ENCODE assay signal across 9 mouse cellular contexts in the genomic region with DNA sequence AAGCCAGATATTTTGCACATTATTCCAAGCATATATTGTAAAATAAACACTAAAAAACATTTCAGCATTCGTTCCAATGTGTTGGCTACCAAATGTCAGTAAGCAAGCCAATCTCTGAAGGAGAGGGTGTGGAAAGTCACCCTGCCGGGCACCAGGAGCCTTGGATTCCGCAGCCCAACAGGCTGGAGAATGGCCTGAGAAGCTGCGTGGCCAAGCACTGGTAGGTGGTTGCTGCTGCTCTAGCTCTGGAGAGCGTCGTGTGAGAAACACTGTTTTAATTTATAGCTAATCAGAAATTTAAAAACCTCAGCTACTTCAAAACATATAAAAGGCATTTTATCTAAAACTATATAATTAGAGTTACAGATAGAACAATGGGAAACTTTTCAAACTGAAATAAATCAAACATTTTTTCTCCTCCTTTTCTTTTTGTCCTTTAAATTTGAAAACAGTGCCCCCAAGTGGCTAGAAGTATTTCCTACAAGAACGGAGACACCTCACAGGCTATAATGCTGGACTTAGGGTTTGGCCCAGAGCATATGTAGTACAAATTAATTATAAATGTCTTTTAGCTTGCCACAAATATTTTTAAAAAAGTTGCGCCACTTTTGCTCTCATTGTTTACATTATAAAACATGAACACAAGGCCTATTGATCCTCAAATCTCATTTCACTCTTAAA.
A peak's percentile ranks its signal among the peaks of the same experiment; 100 is the strongest.
DNase-seq lines count a peak whose midpoint lies in the region; ATAC-seq lines count a peak whose summit lies in the region.
"Had no signal": no experiment of that assay in that cellular context is flagged by ENCODE, and none has a peak within 500 bp of the region (broad histone marks: within the 10 kb centered on the region; RNA-seq: fewer than 3 reads in every experiment).

No protein-coding gene starts in this region.

- intact Hi-C loops in left cerebral cortex, postnatal 14 days (cut with DNase I), result no loop called here

- no peaks in the 10 kb centered on the region for H3K9me3 ChIP-seq in forebrain, embryonic 11.5 days (ENCODE audit: control insufficient read depth, low read length)
- H3K9me3 ChIP-seq in kidney, embryonic 15.5 days (replicated peaks), result no peaks in the 10 kb centered on the region
- H3K9me3 ChIP-seq: lung, embryonic 15.5 days had no signal

- H3K4me3 ChIP-seq in forebrain, embryonic 11.5 days (ENCODE audit: low read depth, low read length), result no peak overlapping the region
- H3K4me3 ChIP-seq in kidney, embryonic 15.5 days (replicated peaks), result no peak overlapping the region
- H3K4me3 ChIP-seq: lung, embryonic 15.5 days had no signal

- no peak overlapping the region for H3K4me2 ChIP-seq in forebrain, embryonic 11.5 days (ENCODE audit: low read depth, low read length, severe bottlenecking)
- H3K4me2 ChIP-seq in kidney, embryonic 15.5 days, result peak overlapping the region; percentile 38
- H3K4me2 ChIP-seq: lung, embryonic 15.5 days had no signal

- H3K27ac ChIP-seq in forebrain, embryonic 11.5 days (ENCODE audit: low read depth, low read length), result no peak overlapping the region
- no peak overlapping the region for H3K27ac ChIP-seq in kidney, embryonic 15.5 days
- H3K27ac ChIP-seq: lung, embryonic 15.5 days had no signal

- WGBS in forebrain, embryonic 11.5 days, result 18% methylated on average over 8 of the region's 8 CpGs
- WGBS in kidney, embryonic 15.5 days, result 23% methylated on average over 8 of the region's 8 CpGs

- DNase-seq in left cerebral cortex, postnatal 14 days (ENCODE audit: low spot score in 2 of 2), result peak; percentile 41 to 54
- DNase-seq in left cerebral cortex, adult 11 months (ENCODE audit: low spot score), result no peak
- DNase-seq in adipocyte (ENCODE audit: low spot score), result peak; percentile 18
- no peak for DNase-seq in forebrain, embryonic 11.5 days (ENCODE audit: low spot score)
- peak; percentile 79 for DNase-seq in retina, embryonic 14.5 days (ENCODE audit: low spot score)
- no peak for DNase-seq in urinary bladder, postnatal 10 days (ENCODE audit: low spot score)
- no peak for DNase-seq in gastrocnemius, postnatal 4 days (ENCODE audit: low spot score in 2 of 2)

- no peak overlapping the region for H3K9ac ChIP-seq in forebrain, embryonic 11.5 days (ENCODE audit: low read length)
- no peak overlapping the region for H3K9ac ChIP-seq in kidney, embryonic 15.5 days
- H3K9ac ChIP-seq: lung, embryonic 15.5 days had no signal

- peak; percentile 68 for ATAC-seq in forebrain, embryonic 11.5 days (replicated peaks; ENCODE audit: low FRiP score)
- peak; percentile 56; the same call in 1 of the 2 replicates for ATAC-seq in kidney, embryonic 15.5 days (replicated peaks; ENCODE audit: low FRiP score)

- no peaks in the 10 kb centered on the region for H3K27me3 ChIP-seq in forebrain, embryonic 11.5 days (ENCODE audit: control insufficient read depth, insufficient read depth, low read length)
- H3K27me3 ChIP-seq in kidney, embryonic 15.5 days, result no peaks in the 10 kb centered on the region
- H3K27me3 ChIP-seq: lung, embryonic 15.5 days had no signal

- H3K4me1 ChIP-seq in forebrain, embryonic 11.5 days (replicated peaks; ENCODE audit: control insufficient read depth, insufficient read depth, low read length), result 0 out of 2 replicates have a peak, but pooled peaks cover 4% of the 10 kb centered on the region
- no peaks in the 10 kb centered on the region for H3K4me1 ChIP-seq in kidney, embryonic 15.5 days
- H3K4me1 ChIP-seq: lung, embryonic 15.5 days had no signal

- H3K36me3 ChIP-seq in forebrain, embryonic 11.5 days (ENCODE audit: control insufficient read depth, insufficient read depth, low read length), result no peaks in the 10 kb centered on the region
- H3K36me3 ChIP-seq in kidney, embryonic 15.5 days, result no peaks in the 10 kb centered on the region
- H3K36me3 ChIP-seq: lung, embryonic 15.5 days had no signal

Comparison
In these comparisons a context has a peak if more than half of its experiments do, and no peak if none do; other contexts are left out.
1. DNase-seq: peak in left cerebral cortex, postnatal 14 days (2 of 2), adipocyte (single experiment) and retina, embryonic 14.5 days (single experiment); none in left cerebral cortex, adult 11 months (single experiment), forebrain, embryonic 11.5 days (single experiment), urinary bladder, postnatal 10 days (single experiment) and gastrocnemius, postnatal 4 days (0 of 2).